ENCODE assay signal across 8 mouse cellular contexts in the genomic region with DNA sequence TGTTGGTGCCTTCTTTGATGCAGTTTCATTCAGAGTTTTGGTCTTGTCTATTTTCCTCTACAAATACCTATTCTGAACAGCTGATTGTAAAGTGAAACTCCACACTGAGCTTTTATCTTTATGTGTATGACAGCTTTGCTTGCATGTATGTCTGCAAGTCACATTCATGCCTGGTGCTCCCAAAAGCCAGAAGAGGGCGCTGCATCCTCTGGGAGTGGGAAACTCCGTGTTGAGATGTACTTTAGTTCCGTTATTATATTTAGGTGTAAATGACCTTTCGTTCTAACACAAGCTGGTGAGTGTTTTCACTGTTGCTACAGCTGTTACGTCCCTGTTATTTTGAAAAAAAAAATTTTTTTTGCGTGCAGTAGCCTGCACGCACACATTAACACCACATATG. TPM values are rescaled to one million over a fixed set of nuclear protein-coding genes. Genes with fewer than 3 reads are reported as not detected.
A peak's percentile ranks its signal among the peaks of the same experiment; 100 is the strongest.
DNase-seq lines count a peak whose midpoint lies in the region; ATAC-seq lines count a peak whose summit lies in the region.

No protein-coding gene starts in this region.

- no peaks in the 10 kb centered on the region for H3K36me3 ChIP-seq in heart, embryonic 10.5 days
- no peaks in the 10 kb centered on the region for H3K36me3 ChIP-seq in midbrain, embryonic 14.5 days (ENCODE audit: control insufficient read depth, insufficient read depth, low read length)
- no peaks in the 10 kb centered on the region for H3K36me3 ChIP-seq in midbrain, embryonic 16.5 days (ENCODE audit: control insufficient read depth, insufficient read depth, low read length)
- no peaks in the 10 kb centered on the region for H3K36me3 ChIP-seq in neural tube, embryonic 11.5 days (ENCODE audit: control insufficient read depth, insufficient read depth, low read length)
- H3K36me3 ChIP-seq in hindbrain, embryonic 14.5 days (replicated peaks; ENCODE audit: control insufficient read depth, insufficient read depth), result no peaks in the 10 kb centered on the region

- H3K27ac ChIP-seq in heart, embryonic 10.5 days, result no peak overlapping the region
- H3K27ac ChIP-seq in midbrain, embryonic 14.5 days (replicated peaks; ENCODE audit: low read depth, low read length), result no peak overlapping the region
- no peak overlapping the region for H3K27ac ChIP-seq in midbrain, embryonic 16.5 days (ENCODE audit: low read length)
- no peak overlapping the region for H3K27ac ChIP-seq in neural tube, embryonic 11.5 days (ENCODE audit: low read depth, low read length)
- no peak overlapping the region for H3K27ac ChIP-seq in hindbrain, embryonic 14.5 days

- H3K4me2 ChIP-seq in midbrain, embryonic 14.5 days (ENCODE audit: low read length), result no peak overlapping the region
- no peak overlapping the region for H3K4me2 ChIP-seq in midbrain, embryonic 16.5 days (ENCODE audit: low read length)
- no peak overlapping the region for H3K4me2 ChIP-seq in neural tube, embryonic 11.5 days (ENCODE audit: low read depth)
- H3K4me2 ChIP-seq in hindbrain, embryonic 14.5 days (replicated peaks), result no peak overlapping the region

- 52% methylated on average over 7 of the region's 7 CpGs for WGBS in heart, embryonic 10.5 days
- WGBS in midbrain, embryonic 14.5 days, result 64% methylated on average over 7 of the region's 7 CpGs
- 60% methylated on average over 7 of the region's 7 CpGs for WGBS in midbrain, embryonic 16.5 days
- 60% methylated on average over 7 of the region's 7 CpGs for WGBS in neural tube, embryonic 11.5 days
- 57% methylated on average over 7 of the region's 7 CpGs for WGBS in hindbrain, embryonic 14.5 days

- no peaks in the 10 kb centered on the region for H3K27me3 ChIP-seq in heart, embryonic 10.5 days (ENCODE audit: insufficient read depth, poor library complexity, severe bottlenecking)
- H3K27me3 ChIP-seq in midbrain, embryonic 14.5 days (ENCODE audit: control insufficient read depth, insufficient read depth, low read length), result no peaks in the 10 kb centered on the region
- no peaks in the 10 kb centered on the region for H3K27me3 ChIP-seq in midbrain, embryonic 16.5 days (ENCODE audit: control insufficient read depth, insufficient read depth, low read depth, low read length)
- H3K27me3 ChIP-seq in neural tube, embryonic 11.5 days (ENCODE audit: control insufficient read depth, insufficient read depth, low read length), result no peaks in the 10 kb centered on the region
- H3K27me3 ChIP-seq in hindbrain, embryonic 14.5 days (ENCODE audit: control insufficient read depth, insufficient read depth, low read length), result no peaks in the 10 kb centered on the region

- H3K9ac ChIP-seq in midbrain, embryonic 14.5 days (replicated peaks; ENCODE audit: low read length), result no peak overlapping the region
- no peak overlapping the region for H3K9ac ChIP-seq in midbrain, embryonic 16.5 days (ENCODE audit: low read depth, low read length)
- H3K9ac ChIP-seq in neural tube, embryonic 11.5 days (ENCODE audit: low read length), result no peak overlapping the region
- H3K9ac ChIP-seq in hindbrain, embryonic 14.5 days, result no peak overlapping the region

- intact Hi-C loops in heart, postnatal 36 days (cut with DNase I), result loop anchor here (1.0 to 2.0 kb wide), 2 partner anchors 204 to 236 kb away; no protein-coding TSS in a partner anchor

- no peak overlapping the region for H3K4me3 ChIP-seq in heart, embryonic 10.5 days
- H3K4me3 ChIP-seq in midbrain, embryonic 14.5 days (replicated peaks; ENCODE audit: low read depth, low read length), result no peak overlapping the region
- H3K4me3 ChIP-seq in midbrain, embryonic 16.5 days (ENCODE audit: low read depth, low read length), result no peak overlapping the region
- H3K4me3 ChIP-seq in neural tube, embryonic 11.5 days (ENCODE audit: low read depth, low read length), result no peak overlapping the region
- no peak overlapping the region for H3K4me3 ChIP-seq in hindbrain, embryonic 14.5 days (replicated peaks; ENCODE audit: low read length)

- no peak for ATAC-seq in midbrain, embryonic 14.5 days (ENCODE audit: low FRiP score, low TSS enrichment)
- ATAC-seq in midbrain, embryonic 16.5 days, result no peak
- no peak for ATAC-seq in neural tube, embryonic 11.5 days (ENCODE audit: insufficient read depth, low FRiP score, low TSS enrichment)
- ATAC-seq in hindbrain, embryonic 14.5 days (ENCODE audit: low FRiP score), result no peak

- H3K4me1 ChIP-seq in heart, embryonic 10.5 days, result no peaks in the 10 kb centered on the region
- H3K4me1 ChIP-seq in midbrain, embryonic 14.5 days (ENCODE audit: control insufficient read depth, insufficient read depth, low read length), result no peaks in the 10 kb centered on the region
- H3K4me1 ChIP-seq in midbrain, embryonic 16.5 days (ENCODE audit: control insufficient read depth, insufficient read depth, low read length), result peaks cover 4% of the 10 kb centered on the region
- no peaks in the 10 kb centered on the region for H3K4me1 ChIP-seq in neural tube, embryonic 11.5 days (ENCODE audit: control insufficient read depth, insufficient read depth, low read length)
- no peaks in the 10 kb centered on the region for H3K4me1 ChIP-seq in hindbrain, embryonic 14.5 days (replicated peaks; ENCODE audit: control insufficient read depth, insufficient read depth, low read length)

- DNase-seq in heart, adult 18-20 months, result peak; percentile 37 to 50
- DNase-seq in heart, embryonic 10.5 days (ENCODE audit: low spot score), result no peak
- peak; percentile 65 for DNase-seq in midbrain, embryonic 14.5 days
- peak; percentile 60 for DNase-seq in ZHBTc4 (ENCODE audit: low read depth, low spot score)
- DNase-seq in heart, postnatal 36 days, result peak; percentile 25 to 48
- peak; percentile 30 for DNase-seq in neural tube, embryonic 11.5 days (ENCODE audit: low spot score)
- DNase-seq in hindbrain, embryonic 14.5 days (ENCODE audit: low spot score), result no peak

- H3K9me3 ChIP-seq in heart, embryonic 10.5 days, result no peaks in the 10 kb centered on the region
- H3K9me3 ChIP-seq in midbrain, embryonic 14.5 days (ENCODE audit: control insufficient read depth, low read length), result no peaks in the 10 kb centered on the region
- H3K9me3 ChIP-seq in midbrain, embryonic 16.5 days (replicated peaks; ENCODE audit: control insufficient read depth, low read length, poor library complexity, severe bottlenecking), result no peaks in the 10 kb centered on the region
- no peaks in the 10 kb centered on the region for H3K9me3 ChIP-seq in neural tube, embryonic 11.5 days (ENCODE audit: control insufficient read depth, low read length)
- no peaks in the 10 kb centered on the region for H3K9me3 ChIP-seq in hindbrain, embryonic 14.5 days (ENCODE audit: control insufficient read depth, low read length)

RNA-seq across cellular contexts. Expression of a gene that starts 48.1 kb away (rescaled TPM):
- total RNA-seq in heart, adult 18-20 months (2021), result 10 to 100 TPM; 11.6 to 13.5 TPM
- 12.2 and 15.4 TPM in 2 replicates for polyA plus RNA-seq in heart, embryonic 10.5 days (2016; fragmentation: Nextera tagmentation; extraction: Ambion mirVana)
- polyA plus RNA-seq in midbrain, embryonic 14.5 days (2014; fragmentation: Nextera tagmentation; extraction: Ambion mirVana), result 19.6 and 24.5 TPM in 2 replicates
- polyA plus RNA-seq in midbrain, embryonic 16.5 days (2015; fragmentation: Nextera tagmentation; extraction: Ambion mirVana), result 15.1 and 15.4 TPM in 2 replicates
- total RNA-seq in heart, postnatal 36 days (2021), result 10 to 100 TPM in 1 of 2 experiments, 1 to 10 TPM in 1; 9.4 to 13.8 TPM
- 20.4 and 22.5 TPM in 2 replicates for polyA plus RNA-seq in neural tube, embryonic 11.5 days (2014; fragmentation: Nextera tagmentation; extraction: Ambion mirVana)
- 21.7 and 25.1 TPM in 2 replicates for polyA plus RNA-seq in hindbrain, embryonic 14.5 days (2014; fragmentation: Nextera tagmentation; extraction: Ambion mirVana)

Comparison
In these comparisons a context has a peak if more than half of its experiments do, and no peak if none do; other contexts are left out.
1. DNase-seq: peak in heart, adult 18-20 months (2 of 2), midbrain, embryonic 14.5 days (single experiment), ZHBTc4 (single experiment), heart, postnatal 36 days (2 of 2) and neural tube, embryonic 11.5 days (single experiment); none in heart, embryonic 10.5 days (single experiment) and hindbrain, embryonic 14.5 days (single experiment).